Mouse (Mus musculus) bone marrow, adult 2 months (tissue): Measurements from ENCODE around the gene Ube2q1.

Experiments used
- CTCF ChIP-seq: fragments of 200-500 bp; IDR thresholded peaks from 2 replicates; pipeline ENCODE4 v1.5.1; 2011; ENCODE audit warnings: low read length, control low read depth; ENCODE audit not compliant: control insufficient read depth, insufficient read depth
- POLR2A ChIP-seq: fragments of 200-500 bp; IDR thresholded peaks from 2 replicates; pipeline ENCODE4 v1.6.1; 2011; ENCODE audit warnings: low read depth, mild to moderate bottlenecking, control low read depth, low read length, borderline replicate concordance; ENCODE audit not compliant: control insufficient read depth

- TF ChIP-seq POLR2A, result no peak
- peak; percentile 2; the same call in 1 of the 2 replicates for TF ChIP-seq CTCF
These were observed 9.2 kb upstream of the Ube2q1 start, which contains the start of gene Chrnb2 for GRCm38 (mm10) chr3:89764119-89764724.
